Mouse (Mus musculus): Measurements from ENCODE around the gene Snrnp40. TPM values are rescaled to one million over a fixed set of nuclear protein-coding genes. Genes with fewer than 3 reads are reported as not detected.

Gene Snrnp40
- polyA plus RNA-seq, 1 experiment from 2014 or later, result 172 TPM

DNA sequence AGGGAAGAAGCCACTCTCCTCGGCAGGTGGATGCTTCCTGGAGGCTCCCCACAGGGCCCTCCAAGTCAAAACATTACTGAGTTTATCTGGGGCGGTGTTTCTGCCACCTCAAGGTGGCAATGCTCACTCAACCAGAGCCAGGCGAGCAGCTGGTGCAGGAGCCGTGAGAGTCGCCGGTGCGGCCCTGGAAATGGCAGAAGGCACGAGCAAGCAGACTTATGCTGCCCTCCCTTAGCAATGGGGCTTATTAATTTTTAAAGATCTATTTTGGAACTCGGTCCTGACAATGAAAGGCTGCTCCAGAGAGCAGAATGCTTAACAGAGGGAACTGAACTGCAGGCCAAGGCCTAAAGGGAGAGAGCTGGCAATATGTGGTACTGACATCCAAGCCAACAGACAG is 32.6 kb upstream of the Snrnp40 start:
- H3K27ac ChIP-seq, result no peak overlapping the region
- peaks cover 37% of the 10 kb centered on the region for H3K36me3 ChIP-seq
- no peak overlapping the region for H3K4me2 ChIP-seq
- H3K4me1 ChIP-seq, result no peaks in the 10 kb centered on the region
- no peak overlapping the region for H3K9ac ChIP-seq
- 82% methylated on average over 9 of the region's 9 CpGs for WGBS
- no peak overlapping the region for H3K4me3 ChIP-seq
- H3K9me3 ChIP-seq, result no peaks in the 10 kb centered on the region
- no peak for ATAC-seq (ENCODE audit: borderline replicate concordance, extremely low read depth, low FRiP score, low TSS enrichment)
- no peaks in the 10 kb centered on the region for H3K27me3 ChIP-seq

DNA sequence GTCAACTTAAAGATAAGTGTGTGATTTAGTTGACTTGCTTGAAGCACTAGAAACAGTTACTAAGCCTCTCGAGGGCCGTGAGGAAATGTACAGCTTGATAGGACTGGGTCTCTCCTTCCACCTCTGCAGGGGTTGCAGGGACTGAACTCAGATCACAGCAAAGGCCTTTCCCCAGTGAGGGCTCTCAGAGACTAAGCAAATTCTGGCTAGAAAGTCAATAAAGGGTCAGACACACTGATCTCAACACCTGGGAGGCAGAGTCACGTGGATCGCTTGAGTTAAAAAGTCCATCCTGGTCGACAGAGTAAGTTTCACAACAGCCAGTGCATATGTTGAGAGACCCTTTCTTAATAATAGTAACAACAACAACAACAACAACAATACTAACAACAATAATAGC is 24.1 kb upstream of the Snrnp40 start:
- Histone ChIP-seq H3K9ac (no peak overlapping the region), H3K9me3 (no peaks in the 10 kb centered on the region), H3K4me1 (no peaks in the 10 kb centered on the region), H3K36me3 (peaks cover 35% of the 10 kb centered on the region; the same call in 1 of the 2 replicates), H3K4me2 (no peak overlapping the region), H3K27ac (no peak overlapping the region), H3K4me3 (no peak overlapping the region), H3K27me3 (no peaks in the 10 kb centered on the region)
- WGBS, result 60% methylated on average over 5 of the region's 5 CpGs
- no peak for ATAC-seq (ENCODE audit: borderline replicate concordance, extremely low read depth, low FRiP score, low TSS enrichment)

DNA sequence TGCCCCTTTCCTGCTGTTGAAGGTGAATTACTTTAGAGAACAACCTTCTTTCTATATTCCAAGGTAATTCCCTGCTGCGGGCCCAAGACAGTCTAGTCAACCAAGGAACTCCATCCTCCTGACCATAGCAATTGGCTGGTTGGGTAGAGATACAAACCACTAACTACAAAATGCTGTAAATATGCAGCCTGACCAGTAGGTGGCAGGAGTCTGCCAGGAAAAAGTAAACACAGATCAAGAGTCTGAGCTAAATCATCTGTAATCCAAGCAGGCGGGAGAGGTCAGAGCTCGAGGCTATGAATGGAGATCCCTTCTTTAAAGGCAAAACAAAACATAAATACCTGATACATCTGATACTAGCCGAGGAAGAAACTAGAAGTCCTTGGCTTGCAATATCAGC is 18.2 kb upstream of the Snrnp40 start:
- no peak overlapping the region for H3K9ac ChIP-seq
- H3K36me3 ChIP-seq, result peaks cover 33% of the 10 kb centered on the region; the same call in 1 of the 2 replicates
- no peak overlapping the region for H3K4me3 ChIP-seq
- no peaks in the 10 kb centered on the region for H3K4me1 ChIP-seq
- no peak overlapping the region for H3K27ac ChIP-seq
- H3K4me2 ChIP-seq, result no peak overlapping the region
- no peak for ATAC-seq (ENCODE audit: borderline replicate concordance, extremely low read depth, low FRiP score, low TSS enrichment)
- 24% methylated on average over 4 of the region's 4 CpGs for WGBS
- H3K9me3 ChIP-seq, result no peaks in the 10 kb centered on the region
- no peaks in the 10 kb centered on the region for H3K27me3 ChIP-seq

DNA sequence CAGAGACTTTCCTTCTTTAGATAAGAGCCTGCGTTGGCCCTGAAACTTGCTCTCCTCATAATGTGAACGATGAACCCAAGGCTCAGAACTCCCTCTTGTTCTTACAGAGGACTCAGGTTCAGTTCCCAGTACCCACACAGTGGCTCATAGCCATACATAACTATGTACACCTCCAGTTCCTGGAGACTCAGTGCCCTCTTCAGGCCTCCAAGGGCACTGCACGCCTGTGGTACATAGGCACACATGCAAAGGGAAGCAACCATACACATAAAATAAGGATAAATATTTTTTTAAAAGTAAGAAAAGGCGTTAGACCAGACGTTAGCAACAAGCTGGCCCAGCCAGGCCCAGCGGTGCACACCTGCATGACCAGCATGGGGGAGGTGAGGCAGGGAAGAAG is 10.3 kb upstream of the Snrnp40 start:
- H3K36me3 ChIP-seq, result peaks cover 49% of the 10 kb centered on the region
- no peak for ATAC-seq (ENCODE audit: borderline replicate concordance, extremely low read depth, low FRiP score, low TSS enrichment)
- WGBS, result 94% methylated on average over 6 of the region's 6 CpGs

DNA sequence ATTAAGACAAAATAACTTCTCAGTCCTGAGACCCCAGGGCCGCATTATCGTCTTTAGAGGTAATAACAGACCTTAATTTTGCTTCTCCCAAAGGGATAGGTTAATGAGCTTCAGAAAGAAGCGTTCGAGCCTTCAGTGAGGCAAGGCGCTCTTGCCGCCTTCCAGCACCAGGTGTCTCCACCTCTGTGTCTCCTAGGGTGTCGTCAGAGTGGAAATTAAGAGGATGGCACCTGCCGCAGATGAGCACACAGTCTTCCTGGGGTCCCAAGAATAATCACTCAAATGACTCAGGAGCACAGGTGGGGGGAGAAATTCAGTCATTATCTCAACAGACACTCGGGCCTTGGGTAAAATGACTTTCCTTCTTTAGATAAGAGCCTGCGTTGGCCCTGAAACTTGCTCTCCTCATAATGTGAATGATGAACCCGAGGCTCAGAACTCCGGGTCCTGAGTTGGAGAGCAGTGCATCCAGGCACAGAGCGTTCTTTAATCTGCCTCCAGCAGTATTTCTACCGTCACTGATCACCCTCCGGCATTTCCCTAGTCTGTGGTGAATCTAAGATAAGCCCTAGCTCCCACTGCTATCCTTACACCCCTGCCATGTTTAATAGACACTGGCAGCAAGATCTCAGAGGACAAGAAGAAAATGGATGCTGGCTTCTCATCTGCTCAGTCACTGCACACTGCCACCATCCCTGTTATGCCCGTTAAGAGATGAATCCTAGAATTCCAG is 9.1 kb upstream of the Snrnp40 start:
- no peak for ATAC-seq (ENCODE audit: borderline replicate concordance, extremely low read depth, low FRiP score, low TSS enrichment)
- Histone ChIP-seq H3K4me2 (no peak overlapping the region), H3K4me1 (no peaks in the 10 kb centered on the region), H3K27ac (no peak overlapping the region), H3K4me3 (no peak overlapping the region), H3K9ac (no peak overlapping the region), H3K36me3 (peaks cover 49% of the 10 kb centered on the region), H3K27me3 (no peaks in the 10 kb centered on the region), H3K9me3 (no peaks in the 10 kb centered on the region)
- WGBS, result 83% methylated on average over 16 of the region's 16 CpGs

More for the DNA sequence above, 10.3 kb upstream of the Snrnp40 start:
- no peak overlapping the region for H3K4me3 ChIP-seq
- no peaks in the 10 kb centered on the region for H3K9me3 ChIP-seq
- H3K4me1 ChIP-seq, result no peaks in the 10 kb centered on the region
- H3K27ac ChIP-seq, result no peak overlapping the region
- H3K9ac ChIP-seq, result no peak overlapping the region
- no peak overlapping the region for H3K4me2 ChIP-seq
- H3K27me3 ChIP-seq, result no peaks in the 10 kb centered on the region

DNA sequence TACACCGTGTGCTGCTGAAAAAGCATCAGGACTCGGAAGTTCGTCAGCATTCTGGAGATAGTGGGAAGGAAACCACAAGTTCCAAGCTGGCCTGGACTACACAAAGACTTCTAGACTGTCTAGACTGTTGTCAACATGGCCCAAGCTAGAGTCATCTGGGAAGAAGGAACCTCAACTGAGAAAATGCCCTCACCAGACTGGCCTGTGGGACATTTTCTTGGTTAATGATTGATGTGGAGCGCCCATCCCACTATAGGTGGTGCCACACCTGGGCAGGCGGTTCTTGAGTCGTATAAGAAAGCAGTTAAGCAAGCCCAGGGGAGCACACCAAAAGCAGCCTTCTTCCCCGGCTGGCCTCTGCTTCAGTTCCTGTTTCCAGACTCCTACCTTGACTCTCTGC is 7.3 kb upstream of the Snrnp40 start:
- 81% methylated on average over 7 of the region's 7 CpGs for WGBS
- Histone ChIP-seq H3K4me2 (no peak overlapping the region), H3K36me3 (peaks cover 49% of the 10 kb centered on the region), H3K27me3 (no peaks in the 10 kb centered on the region), H3K27ac (no peak overlapping the region), H3K4me1 (no peaks in the 10 kb centered on the region), H3K9ac (no peak overlapping the region), H3K4me3 (no peak overlapping the region), H3K9me3 (no peaks in the 10 kb centered on the region)
- no peak for ATAC-seq (ENCODE audit: borderline replicate concordance, extremely low read depth, low FRiP score, low TSS enrichment)

DNA sequence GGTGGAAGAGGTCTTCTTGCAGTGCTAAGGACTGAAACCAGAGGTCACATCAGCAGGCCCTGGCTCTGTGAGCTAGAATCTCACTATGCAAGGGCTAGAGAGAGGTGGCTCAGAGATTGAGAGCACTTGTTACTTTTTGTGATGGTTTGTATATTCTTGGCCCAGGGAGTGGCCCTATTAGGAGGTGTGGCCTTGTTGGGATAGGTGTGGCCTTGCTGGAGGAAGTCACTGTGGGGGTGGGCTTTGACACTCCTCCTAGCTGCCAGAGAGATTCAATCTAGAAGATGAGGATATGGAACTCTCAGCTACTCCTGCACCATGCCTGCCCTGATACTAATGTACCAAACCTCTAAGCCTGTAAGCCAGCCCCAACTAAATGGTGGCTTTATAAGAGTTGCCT is 2.0 kb upstream of the Snrnp40 start:
- Histone ChIP-seq H3K4me1 (peaks cover 23% of the 10 kb centered on the region), H3K4me3 (no peak overlapping the region), H3K9ac (no peak overlapping the region), H3K4me2 (no peak overlapping the region), H3K9me3 (no peaks in the 10 kb centered on the region), H3K27me3 (no peaks in the 10 kb centered on the region), H3K36me3 (peaks cover 16% of the 10 kb centered on the region), H3K27ac (no peak overlapping the region)
- ATAC-seq (ENCODE audit: borderline replicate concordance, extremely low read depth, low FRiP score, low TSS enrichment), result no peak

DNA sequence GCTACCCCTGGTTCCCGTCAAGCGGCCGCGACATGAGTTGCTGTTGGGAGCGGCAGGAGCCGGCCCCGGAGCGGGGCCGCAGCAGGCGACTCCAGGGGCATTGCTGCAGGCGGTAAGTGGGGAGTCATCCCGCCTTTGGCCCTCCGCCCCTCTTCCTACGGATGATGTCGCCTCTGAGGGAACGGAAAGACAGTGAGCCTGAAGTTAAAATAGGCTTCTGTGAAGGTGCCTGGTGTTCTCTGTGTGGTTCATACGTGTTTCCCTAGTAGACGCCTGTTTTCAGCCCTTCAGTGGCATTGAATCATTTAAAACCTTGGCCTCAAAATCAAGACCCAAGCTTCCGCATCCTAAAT is 282 bp downstream of the Snrnp40 start:
- H3K4me1 ChIP-seq, result peaks cover 23% of the 10 kb centered on the region
- peak overlapping the region; percentile 62 for H3K27ac ChIP-seq
- H3K27me3 ChIP-seq, result no peaks in the 10 kb centered on the region
- peaks cover 26% of the 10 kb centered on the region for H3K36me3 ChIP-seq
- WGBS, result 1% methylated on average over 19 of the region's 19 CpGs
- H3K9ac ChIP-seq, result peak overlapping the region; percentile 95
- no peak for ATAC-seq (ENCODE audit: borderline replicate concordance, extremely low read depth, low FRiP score, low TSS enrichment)
- peak overlapping the region; percentile 83 for H3K4me3 ChIP-seq
- peak overlapping the region; percentile 72 for H3K4me2 ChIP-seq
- no peaks in the 10 kb centered on the region for H3K9me3 ChIP-seq

DNA sequence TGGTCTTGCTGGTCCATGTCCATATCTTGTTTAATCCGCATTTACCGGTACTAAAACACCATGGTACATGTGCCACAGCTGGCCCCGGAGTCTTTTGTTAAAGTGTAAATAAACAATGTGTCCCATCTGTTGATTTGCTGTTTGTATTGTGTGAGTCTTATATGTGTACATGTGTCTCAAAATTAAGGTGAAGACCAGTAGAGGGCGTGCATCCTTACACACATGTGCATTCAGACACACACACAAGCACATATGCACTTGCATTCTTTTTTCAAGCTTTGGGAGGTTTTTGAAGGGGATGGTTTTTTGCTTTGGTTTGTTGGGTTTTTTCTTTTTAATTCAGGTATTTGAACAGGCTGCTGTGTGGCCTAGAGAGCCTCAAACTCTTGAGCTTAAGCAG is 16.7 kb downstream of the Snrnp40 start:
- 62% methylated on average over 4 of the region's 4 CpGs for WGBS
- H3K36me3 ChIP-seq, result peaks cover 81% of the 10 kb centered on the region

DNA sequence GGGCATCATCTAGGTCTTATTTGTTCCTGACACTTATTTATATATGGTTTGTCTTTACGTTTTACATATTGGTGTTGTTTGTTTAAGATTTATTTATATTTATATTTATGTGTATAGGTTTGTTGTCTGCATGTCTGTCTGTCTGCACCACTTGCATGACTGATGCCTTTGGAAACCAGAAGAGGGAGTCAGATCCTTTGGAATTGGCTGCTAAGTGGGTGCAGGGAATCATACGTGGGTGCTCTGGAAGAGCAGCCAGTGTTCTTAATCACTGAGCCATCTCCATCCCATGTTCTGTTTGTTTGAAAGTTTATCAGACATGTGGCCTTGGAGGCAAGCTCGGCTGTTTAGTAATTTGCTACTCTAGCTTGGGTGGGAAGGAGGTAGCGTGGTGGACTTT is 17.6 kb downstream of the Snrnp40 start:
- H3K4me3 ChIP-seq, result no peak overlapping the region

More for the DNA sequence above, 16.7 kb downstream of the Snrnp40 start:
- Histone ChIP-seq H3K9ac (no peak overlapping the region), H3K4me3 (no peak overlapping the region), H3K4me1 (no peaks in the 10 kb centered on the region), H3K27me3 (no peaks in the 10 kb centered on the region), H3K4me2 (no peak overlapping the region), H3K9me3 (no peaks in the 10 kb centered on the region), H3K27ac (no peak overlapping the region)
- no peak for ATAC-seq (ENCODE audit: borderline replicate concordance, extremely low read depth, low FRiP score, low TSS enrichment)

DNA sequence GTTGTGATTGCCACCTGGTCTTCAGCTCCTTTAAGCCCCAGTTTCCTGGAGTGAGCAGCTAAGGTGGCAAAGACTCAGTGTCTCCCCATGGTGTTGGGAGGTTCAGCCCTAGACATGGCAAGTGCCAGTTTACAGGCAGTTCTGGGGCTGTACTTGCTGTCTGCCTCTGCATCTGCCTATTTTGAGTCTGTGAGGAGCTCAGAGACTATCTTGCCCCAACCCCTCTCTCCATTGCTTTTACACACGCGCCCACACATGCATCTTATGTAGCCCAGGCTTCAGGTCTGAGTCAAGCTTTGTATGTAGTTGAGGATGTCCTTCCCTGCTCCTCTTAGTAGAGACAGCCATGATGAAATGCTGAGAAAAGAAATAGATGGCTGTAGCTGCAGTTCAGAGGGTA is 19.2 kb downstream of the Snrnp40 start:
- no peak for ATAC-seq (ENCODE audit: borderline replicate concordance, extremely low read depth, low FRiP score, low TSS enrichment)
- Histone ChIP-seq H3K36me3 (peaks cover 80% of the 10 kb centered on the region), H3K4me2 (no peak overlapping the region), H3K9ac (no peak overlapping the region), H3K27me3 (no peaks in the 10 kb centered on the region), H3K4me1 (no peaks in the 10 kb centered on the region), H3K27ac (no peak overlapping the region), H3K9me3 (no peaks in the 10 kb centered on the region), H3K4me3 (no peak overlapping the region)
- 96% methylated on average over 2 of the region's 2 CpGs for WGBS

More for the DNA sequence above, 17.6 kb downstream of the Snrnp40 start:
- H3K4me2 ChIP-seq, result no peak overlapping the region
- H3K36me3 ChIP-seq, result peaks cover 82% of the 10 kb centered on the region
- no peak for ATAC-seq (ENCODE audit: borderline replicate concordance, extremely low read depth, low FRiP score, low TSS enrichment)
- H3K9ac ChIP-seq, result no peak overlapping the region
- H3K27ac ChIP-seq, result no peak overlapping the region
- no peaks in the 10 kb centered on the region for H3K9me3 ChIP-seq
- H3K4me1 ChIP-seq, result no peaks in the 10 kb centered on the region
- 69% methylated on average over 4 of the region's 4 CpGs for WGBS
- no peaks in the 10 kb centered on the region for H3K27me3 ChIP-seq

DNA sequence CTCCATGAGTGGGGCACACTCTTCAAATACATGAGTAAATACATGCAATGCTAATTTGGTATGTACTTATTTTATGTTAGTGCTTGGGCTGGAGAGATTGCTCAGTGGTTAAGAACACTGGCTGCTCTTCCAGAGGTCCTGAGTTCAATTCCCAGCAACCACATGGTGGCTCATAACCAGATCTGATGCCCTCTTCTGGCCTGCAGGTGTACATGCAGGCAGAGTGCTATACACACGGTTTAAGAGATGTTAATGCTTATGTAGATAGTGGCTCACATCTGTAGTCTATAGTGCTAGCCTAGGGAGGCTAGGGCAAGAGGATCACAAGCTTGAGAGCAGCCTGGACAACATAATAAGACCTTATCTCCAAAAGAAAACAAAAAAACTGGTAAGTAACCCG is 20.5 kb downstream of the Snrnp40 start:
- Histone ChIP-seq H3K9me3 (no peaks in the 10 kb centered on the region), H3K27me3 (no peaks in the 10 kb centered on the region), H3K4me1 (no peaks in the 10 kb centered on the region), H3K4me2 (no peak overlapping the region), H3K27ac (no peak overlapping the region), H3K4me3 (no peak overlapping the region), H3K9ac (no peak overlapping the region), H3K36me3 (peaks cover 78% of the 10 kb centered on the region)
- WGBS, result 71% methylated on average over 2 of the region's 2 CpGs
- no peak for ATAC-seq (ENCODE audit: borderline replicate concordance, extremely low read depth, low FRiP score, low TSS enrichment)

DNA sequence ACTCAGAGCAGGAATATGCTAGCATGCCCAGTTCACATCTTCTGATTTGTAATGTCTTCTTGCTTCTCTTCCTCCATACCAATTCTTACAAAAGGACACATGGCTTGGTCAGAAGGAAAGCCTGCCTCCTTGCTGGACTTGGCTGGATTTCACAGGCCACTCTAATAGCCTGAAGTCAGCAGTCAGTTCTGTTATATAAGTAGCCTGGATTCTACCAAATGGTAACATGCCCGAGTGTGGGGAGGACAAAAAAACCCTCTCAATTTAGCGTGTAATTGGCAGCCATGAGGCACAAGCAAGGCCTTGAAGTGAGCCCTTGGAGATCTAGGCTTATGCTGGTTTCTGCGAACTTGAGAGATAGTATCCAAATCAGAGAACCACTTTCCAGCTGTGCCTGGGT is 27.3 kb downstream of the Snrnp40 start:
- H3K36me3 ChIP-seq, result peaks cover 73% of the 10 kb centered on the region
- no peak overlapping the region for H3K27ac ChIP-seq
- 88% methylated on average over 3 of the region's 3 CpGs for WGBS
- H3K4me1 ChIP-seq, result no peaks in the 10 kb centered on the region
- no peak overlapping the region for H3K9ac ChIP-seq
- H3K27me3 ChIP-seq, result no peaks in the 10 kb centered on the region
- H3K4me3 ChIP-seq, result no peak overlapping the region
- no peak for ATAC-seq (ENCODE audit: borderline replicate concordance, extremely low read depth, low FRiP score, low TSS enrichment)
- no peak overlapping the region for H3K4me2 ChIP-seq
- no peaks in the 10 kb centered on the region for H3K9me3 ChIP-seq
